Mouse (Mus musculus) cortical plate, adult 2 months (tissue): ENCODE results near the gene Arl16.

Experiments used
- CTCF ChIP-seq: fragments of 200-500 bp; IDR thresholded peaks from 2 replicates; pipeline ENCODE4 v1.5.1; 2011; ENCODE audit warnings: mild to moderate bottlenecking, control low read depth, low read length; ENCODE audit not compliant: insufficient read depth; ENCODE audit errors: extremely low read depth
- POLR2A ChIP-seq: fragments of 200-500 bp; IDR thresholded peaks from 2 replicates; pipeline ENCODE4 v1.6.1; 2011; ENCODE audit warnings: mild to moderate bottlenecking, low read length, control low read depth; ENCODE audit not compliant: insufficient read depth; ENCODE audit errors: extremely low read depth

GRCm38 (mm10) chr11:120457370-120457769, 10.0 kb downstream of the Arl16 start:
- TF ChIP-seq CTCF (no peak), POLR2A (no peak)
